Mouse (Mus musculus) cerebellum, adult 9-10 months (tissue): ENCODE measurements around the gene Prss35.

Experiments
- DNase-seq: peaks from one replicate; pipeline ENCODE4 v3.0.0; 2022

Gene Prss35

DNA sequence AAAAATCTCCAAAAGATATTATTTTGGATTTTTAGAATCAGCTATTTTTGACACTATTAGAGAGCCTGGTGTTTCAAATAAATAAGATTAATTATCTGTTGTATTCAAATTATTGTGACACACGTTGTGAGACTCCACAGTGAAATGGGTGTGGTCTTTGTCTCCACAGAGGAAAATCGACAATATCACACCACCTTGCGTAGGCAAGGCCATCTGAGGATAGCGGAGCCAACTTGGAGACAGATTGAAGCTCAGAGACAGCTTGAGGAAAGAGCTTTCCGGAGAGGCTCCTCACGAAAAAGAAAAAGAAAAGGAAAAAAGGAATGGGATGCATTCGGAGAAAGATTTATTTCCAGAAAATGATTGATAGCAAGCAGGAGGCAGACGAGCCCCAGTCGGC is 8.7 kb upstream of the Prss35 start:
- DNase-seq = no peak

DNA sequence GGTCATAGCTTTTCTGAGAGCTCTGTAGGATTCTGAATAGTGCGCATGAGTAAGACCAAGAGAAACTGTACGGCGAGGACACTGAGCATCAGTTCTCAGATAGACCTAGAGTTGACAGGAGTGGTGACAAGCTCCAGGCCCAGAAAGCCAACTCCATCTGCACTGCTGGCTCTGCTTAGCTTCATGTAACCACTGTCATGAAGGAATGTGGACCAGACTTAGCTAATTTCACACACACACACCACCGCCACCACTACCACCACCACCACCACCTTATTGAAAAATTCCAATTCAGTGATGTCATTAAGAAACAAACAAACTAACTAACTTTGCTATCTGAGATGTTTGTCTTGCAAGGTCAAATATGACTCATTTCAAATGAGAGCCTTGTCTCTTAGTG is 6.5 kb upstream of the Prss35 start:
- DNase-seq = no peak

DNA sequence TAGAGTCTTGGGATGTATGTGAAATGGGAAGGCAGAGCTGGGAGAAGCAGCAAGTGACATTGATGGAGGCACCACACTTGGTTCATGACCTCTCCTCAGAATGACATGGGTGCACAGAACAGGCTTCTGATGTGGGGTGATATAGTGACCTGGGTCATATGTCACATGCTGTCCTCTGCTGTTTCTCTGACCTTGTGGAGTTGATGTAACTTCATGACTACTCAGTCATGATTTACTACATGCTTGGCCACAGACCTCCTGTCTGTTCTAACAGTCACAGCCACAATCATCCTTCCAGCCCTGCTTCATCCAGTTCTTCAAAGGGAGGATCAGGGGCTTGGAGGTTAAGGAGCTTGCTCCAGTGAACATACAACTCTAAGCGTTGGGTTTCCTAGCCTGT is 5.4 kb upstream of the Prss35 start:
- DNase-seq = no peak

DNA sequence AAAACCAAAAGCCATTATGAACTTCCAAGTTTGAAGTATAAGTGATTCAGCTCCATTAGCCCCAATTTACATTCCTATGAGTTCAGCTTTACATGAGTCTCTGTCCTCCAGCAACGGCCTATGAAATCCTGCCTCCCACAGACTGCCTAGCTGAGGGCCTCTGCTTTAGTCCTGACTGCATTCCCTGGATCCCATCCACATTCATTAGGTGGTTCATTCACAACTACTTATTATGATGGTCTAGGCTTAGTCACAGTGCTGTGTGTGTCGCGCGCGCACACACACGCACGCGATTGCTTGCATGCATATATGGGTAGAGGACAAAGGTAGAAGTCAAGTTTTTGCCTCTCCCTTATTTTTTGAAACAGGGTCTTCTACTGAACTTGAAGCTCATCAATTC is 4.6 kb upstream of the Prss35 start:
- DNase-seq = no peak

DNA sequence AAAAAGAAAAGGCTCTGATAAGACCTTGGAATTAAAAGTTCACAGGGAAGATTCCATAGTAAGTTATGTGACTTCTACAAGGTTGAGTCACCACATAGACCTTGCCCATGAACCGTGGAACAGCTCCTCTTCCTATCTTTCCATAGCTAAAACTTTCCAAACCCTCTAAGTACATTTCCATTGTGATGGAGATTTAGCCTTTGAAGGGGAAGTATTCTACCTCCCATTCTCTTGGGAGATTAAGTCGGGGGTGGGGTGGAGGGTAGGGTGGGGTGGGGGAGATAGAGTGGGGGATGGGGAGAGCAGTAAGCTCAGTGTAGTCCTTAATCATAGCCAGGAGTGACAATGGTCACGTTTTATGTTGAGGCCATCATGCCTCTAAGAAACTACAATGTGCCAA is 3.5 kb upstream of the Prss35 start:
- no peak for DNase-seq

DNA sequence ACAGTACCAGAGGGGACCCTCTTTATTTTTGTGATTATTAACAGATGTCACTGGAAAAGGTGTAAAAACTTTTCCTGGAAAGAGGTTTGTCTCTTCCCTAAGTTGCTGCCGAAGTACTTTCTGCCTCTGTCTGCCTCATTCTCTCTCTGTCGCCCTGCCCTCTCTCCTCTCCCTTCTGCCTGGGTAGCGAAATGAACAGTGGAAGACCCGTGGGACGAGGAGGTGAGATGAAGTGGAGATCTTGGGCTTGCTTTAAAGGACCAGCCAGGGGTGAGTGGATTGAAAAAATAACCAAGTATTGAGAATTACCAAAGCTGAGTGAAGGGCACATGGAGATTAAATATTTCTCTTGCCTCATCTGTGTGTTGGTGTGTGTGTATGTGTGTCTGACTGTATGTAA is 592 bp downstream of the Prss35 start:
- DNase-seq = no peak

DNA sequence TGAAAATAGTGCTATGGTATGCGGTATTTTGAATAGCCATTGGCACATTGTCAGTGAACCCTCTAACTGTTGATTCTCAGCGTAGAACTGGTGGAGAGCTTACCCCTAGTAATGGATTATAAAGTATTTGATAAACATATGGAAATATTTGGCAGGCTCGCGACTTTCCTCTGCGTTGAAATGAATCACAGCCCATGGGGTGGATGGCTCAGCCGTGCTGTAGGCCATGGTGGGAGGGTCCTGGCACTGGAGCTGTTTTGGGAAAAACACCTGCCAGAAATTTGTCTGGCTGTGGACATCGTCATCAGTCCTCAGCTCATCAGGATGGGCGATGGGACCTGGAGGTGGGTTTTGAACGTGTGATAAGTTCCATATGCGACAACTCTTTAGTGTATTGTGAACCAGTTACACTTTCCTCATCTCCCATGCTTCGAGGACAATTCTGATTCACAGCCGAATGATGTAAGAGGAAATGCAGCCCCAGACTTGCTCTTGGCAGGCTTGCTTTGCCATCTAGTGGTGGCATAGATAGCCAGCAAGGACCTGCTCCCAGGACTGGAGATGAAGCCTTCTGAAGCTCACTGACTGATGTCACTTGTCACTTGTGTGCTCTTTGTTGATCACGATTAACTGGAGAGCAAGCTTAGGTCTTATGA is 2.6 kb downstream of the Prss35 start:
- peak; percentile 65 for DNase-seq

DNA sequence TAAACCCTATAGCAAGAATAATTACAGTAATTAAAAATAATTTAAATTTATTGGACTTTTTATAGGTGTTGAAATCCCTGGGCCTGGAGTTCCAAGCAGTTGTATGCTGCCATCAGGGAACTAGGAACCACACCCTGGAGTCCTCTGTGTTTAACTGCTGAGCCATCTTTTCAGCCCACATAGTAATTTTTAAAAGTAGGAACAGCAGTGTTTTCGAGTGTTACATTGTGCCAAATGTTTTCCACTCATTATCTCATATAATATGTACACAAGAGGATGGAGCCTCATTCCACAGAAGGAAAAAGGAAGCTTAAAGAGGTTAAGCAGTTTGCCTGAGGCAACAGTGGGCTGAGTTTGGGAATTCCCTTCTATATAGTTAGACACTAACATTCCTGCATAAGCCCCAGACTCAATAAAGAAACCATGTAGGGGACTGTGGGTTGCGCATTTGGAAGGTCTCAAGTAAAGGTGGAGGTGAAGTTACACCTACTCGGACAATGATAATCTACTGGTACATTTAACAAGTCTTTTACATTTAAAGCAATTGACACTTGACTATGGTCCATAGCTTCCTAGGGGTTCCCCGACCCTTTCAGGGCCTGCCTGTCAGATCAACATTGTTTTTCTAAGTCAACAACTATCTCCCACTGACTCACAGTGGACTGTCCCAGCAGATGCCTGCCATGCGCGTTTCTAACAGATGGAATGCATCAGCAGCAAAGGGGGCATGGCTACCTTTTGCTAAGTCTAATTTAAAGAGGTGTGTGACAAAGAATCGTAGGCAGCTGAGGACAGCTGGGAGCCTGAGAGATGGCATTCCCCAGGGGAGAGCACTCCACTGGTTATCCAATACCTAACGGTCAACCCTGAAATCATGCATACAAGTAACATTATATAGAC is 19.3 kb downstream of the Prss35 start:
- DNase-seq = no peak

DNA sequence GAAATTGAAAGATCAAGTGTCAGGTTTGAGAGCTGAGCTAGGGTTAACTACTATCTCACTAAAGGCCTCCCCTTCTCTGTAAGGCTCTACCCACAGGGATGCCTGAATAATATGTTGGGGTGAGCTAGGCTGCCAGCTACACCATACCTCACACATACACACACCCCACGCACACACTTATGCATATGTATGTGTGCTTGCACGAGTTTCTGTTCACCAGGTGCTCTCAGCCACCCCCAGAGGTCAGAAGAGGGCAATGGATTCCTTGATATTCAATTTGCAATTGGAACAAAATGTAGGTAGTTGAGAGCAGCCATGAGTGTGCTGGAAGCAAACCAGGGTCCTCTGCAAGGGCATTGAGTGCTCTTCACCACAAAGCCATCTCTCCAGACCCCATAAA is 20.6 kb downstream of the Prss35 start:
- no peak for DNase-seq

DNA sequence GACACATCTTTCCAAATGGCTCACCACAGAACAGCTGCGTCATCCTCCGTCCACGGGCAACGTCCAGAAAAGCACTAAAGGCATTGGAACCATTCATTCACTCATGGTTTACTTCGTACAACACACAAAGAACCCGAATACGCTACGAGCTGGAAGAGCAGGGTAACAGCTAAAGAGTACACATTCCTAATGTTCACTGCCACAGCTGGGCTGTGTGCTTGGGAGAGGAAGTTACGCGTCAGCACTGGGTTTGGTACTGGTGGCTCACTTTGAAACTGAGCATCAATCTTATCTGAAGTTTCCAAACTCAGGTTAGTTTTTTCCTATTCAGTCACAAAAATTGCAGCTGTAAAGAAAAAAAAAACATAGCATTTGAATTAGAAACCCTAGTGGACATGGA is 23.5 kb downstream of the Prss35 start:
- DNase-seq = no peak

DNA sequence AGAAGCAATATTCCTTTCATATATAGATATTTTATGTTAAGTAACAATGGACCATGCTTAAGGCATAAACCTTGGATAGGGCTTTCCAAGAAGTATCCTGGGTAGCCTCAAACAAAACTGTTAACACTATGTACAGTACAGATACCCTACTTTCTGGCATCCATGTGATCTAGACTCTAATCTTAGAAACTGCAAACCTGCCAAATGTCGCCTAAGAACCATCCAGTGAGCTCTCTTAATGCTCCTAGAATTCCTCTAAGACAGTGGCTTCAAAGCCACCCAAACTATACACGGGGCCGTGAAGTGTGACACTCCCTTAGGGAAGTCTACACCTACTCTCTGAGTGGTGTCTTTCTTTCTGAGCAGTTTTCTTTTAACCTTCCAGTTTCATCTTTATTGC is 29.4 kb downstream of the Prss35 start:
- no peak for DNase-seq

DNA sequence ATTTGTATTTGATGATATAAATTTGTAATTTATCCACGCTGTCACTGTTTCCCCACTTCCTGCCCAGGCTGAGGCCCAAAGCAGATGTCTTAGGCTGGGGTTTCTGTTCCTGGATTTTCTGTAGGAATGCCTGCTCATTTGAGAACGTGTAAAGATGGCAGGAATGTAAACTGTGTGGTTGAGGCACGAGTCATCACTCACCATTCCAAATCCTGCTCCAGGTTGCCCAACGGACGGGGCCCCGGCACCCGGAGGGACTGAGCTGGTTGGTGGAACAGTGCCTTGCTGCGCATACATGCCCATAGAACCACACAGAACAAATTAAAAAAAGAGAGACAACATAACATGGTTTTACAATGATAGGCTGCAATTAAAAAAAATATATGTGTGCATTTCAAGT is 30.5 kb downstream of the Prss35 start:
- DNase-seq = no peak

DNA sequence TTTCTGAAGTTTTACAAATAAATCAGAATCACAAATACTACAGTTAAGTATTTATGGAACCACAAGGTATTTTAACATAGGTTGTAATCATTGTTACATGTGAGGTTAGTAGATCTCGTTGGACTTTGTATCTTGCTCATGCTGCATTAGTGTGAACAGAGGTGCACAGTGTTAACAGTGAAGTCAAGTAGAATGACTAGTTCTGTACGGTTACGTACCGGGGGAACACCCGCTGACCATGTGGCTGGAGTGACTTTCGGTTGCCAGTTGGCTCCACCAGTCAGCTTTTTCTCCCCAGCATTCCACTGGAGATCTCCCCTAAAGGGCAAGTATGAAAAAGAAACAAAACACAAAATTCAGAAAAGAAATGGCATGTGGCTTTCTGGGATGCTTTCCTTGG is 31.9 kb downstream of the Prss35 start:
- DNase-seq = no peak

DNA sequence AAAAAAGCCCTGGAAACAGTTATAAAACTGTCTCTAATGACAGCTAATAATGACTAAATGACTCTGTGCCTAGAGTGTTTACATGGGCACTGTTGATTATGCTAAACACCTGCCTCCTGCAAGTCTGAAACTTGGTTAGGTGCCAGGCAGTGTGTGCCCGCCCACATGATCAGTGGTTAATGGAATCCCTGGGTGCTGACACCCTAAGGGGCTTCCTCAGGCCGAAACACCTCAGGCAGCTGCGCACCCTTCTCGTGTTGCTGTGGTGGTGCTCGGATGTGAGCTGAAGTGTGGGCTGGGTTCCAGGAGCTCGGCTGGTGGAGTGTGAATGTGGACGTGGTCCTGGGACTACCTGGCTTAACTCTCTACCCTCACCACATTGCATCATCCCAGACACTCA is 33.9 kb downstream of the Prss35 start:
- DNase-seq = no peak

DNA sequence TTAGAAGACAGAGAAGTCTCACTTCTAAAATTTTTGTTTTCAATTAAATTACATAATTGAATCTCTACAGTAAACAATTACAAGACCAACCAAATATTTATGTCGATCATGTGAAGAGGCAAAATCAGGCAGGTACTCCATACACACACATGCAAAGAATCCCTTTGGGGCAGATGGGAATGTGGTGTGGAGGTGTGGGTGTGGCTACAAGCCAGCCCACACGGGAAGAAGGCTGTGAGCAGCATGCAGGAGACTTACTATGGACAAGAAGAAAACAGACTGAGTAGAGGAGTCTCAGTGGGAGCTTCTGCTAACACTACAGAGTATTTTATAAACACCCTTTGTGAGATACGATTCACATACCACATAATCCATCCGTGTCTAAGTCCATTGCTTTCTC is 34.8 kb downstream of the Prss35 start:
- DNase-seq = no peak

DNA sequence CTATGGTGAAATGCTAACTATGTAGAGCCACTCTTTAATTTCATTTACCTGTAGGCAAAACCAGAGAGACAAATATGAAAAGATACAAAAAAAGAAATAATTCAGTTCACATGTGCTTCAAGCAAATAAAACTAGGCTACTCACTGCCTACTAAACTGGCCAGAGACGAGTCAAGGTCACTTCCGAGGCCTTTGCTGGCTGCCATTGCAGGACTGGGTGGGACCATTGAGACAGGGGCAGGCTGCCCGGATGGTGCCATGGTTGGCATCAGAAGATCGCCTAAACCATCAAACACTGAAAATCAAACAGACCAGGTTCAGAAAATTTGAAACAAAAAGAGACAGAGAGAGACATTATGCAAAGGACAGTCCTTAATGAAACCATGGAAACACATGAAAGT is 38.0 kb downstream of the Prss35 start:
- DNase-seq = no peak

DNA sequence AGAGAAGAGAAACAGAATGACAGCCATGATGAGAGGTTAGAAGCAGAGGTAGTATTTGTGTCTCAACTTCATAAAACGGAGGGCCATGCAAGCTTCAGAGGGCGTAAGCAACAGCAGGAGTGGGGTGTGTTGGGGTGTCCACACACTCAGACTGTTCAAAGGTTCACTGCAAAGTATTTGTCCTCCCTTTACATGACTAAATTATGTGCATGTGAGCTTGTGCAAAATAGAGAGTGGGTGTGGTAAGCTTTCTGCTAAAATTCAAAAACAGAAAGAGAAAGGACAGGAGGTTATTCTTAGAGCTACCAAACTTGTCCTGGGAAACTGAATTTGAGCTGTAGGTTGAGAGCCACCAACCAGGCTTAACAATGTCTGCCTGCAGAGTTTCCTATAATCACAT is 39.4 kb downstream of the Prss35 start:
- DNase-seq = no peak

DNA sequence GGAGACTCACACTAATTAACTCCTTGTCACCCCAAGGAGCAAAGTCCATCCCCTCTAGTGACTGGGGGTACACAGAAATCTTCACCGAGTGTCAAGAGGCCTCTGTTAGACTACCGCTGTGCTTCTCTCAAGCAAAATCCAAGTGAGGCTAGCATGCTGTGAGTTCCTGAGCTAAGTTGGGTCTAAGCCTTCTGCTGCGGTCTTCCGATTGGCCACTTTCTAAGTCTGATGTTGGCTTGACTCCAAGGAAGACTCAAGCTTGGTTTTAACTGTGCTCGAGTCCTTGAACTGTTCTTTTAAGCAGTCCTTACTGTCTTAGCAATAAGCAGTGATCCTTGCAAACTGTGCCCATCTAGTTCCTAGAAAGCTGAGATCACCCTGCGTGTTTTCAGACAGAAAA is 45.7 kb downstream of the Prss35 start:
- DNase-seq = no peak

DNA sequence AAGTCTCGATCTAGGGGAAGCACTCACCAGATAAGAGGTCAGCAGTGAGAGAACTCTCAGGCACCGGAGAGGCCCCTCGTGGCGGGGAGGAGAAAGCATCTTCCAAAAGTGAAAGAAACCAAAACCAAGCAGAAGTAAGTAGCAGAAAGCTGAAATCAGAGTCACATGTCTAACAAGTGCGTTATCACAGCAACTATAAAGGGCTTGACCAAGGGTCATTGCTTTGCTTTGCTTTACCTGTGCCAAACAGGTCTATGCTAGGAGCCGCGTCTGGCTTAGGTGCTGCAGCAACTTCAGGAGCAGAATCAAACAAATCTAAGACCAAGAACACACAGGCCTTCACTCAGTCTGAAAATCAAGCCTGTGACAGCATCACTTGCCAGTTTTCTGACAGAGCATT is 48.5 kb downstream of the Prss35 start:
- no peak for DNase-seq

DNA sequence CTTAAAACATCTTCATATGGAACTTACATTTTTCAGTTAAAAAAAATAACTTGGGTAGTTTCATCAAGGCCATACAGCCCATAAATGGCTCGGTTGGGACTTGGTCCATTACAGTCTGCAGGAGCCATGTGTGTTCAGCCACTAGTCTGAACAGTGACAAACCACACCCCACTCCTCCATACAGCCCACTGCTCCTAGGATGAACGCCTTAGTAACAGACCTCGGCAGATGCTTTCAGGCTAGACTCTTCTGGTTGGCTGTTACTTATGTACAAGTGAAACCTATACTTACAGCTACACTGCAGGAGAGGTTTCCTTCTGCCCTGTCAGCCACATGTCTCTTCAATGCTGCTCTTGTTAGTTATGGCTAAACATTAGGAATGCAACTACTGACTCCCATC is 51.8 kb downstream of the Prss35 start:
- no peak for DNase-seq

DNA sequence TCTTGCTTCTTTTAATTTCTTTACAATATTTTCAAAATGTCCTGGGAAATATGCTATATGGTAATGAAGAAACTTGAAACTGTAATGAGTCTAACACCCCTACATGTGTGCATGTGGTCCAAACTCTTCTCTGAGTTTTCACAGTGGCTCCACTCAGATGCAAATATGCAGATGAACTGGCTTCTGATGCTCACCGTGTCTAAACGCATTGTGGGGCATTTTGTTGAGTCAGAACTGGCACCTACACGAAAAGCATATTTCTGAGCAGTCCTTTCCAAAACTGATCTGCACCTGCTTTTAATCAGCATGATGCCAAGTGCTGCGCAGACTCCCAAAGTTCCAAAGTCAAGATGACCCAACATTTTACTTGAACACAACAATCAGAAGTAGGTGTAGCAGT is 54.1 kb downstream of the Prss35 start:
- DNase-seq = no peak

DNA sequence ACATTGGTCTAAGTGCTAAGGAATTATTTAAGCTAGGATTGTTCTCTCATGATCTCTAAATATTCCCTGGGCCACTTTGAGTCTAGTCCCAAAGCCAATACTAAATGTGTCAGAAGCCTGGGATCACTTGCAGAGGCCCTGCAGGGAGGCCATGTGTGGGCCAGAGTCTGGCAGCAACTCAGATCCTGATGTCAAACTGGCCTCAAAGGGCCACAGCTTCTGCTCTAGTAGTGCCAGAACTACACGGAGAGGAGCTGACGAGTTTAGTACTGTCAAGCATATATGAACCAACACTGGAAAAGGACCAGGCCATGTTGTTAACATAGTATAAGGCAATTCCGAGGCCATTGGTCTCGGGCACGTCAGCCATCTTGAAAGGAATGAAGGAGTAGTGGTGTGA is 54.7 kb downstream of the Prss35 start:
- DNase-seq = peak; percentile 68

DNA sequence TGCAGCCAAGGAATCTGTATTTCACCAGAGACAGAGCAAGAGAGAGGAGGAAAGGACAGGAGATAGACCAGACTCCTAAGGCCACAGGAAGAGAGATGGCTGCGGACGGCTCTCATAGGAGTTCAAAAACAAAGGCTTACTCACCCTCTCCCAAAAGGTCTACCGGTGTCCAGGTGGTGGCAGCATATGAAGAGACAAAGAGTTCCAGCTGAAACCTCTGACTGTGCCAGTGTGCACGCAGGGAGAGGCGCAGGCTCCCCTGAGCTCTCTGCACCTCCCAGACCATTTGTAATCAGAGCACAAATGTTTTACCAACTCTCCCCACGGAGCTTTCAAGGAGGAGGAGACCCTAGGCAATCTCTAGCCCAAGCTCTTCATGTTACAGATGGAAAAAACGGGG is 55.2 kb downstream of the Prss35 start:
- DNase-seq = peak; percentile 50

DNA sequence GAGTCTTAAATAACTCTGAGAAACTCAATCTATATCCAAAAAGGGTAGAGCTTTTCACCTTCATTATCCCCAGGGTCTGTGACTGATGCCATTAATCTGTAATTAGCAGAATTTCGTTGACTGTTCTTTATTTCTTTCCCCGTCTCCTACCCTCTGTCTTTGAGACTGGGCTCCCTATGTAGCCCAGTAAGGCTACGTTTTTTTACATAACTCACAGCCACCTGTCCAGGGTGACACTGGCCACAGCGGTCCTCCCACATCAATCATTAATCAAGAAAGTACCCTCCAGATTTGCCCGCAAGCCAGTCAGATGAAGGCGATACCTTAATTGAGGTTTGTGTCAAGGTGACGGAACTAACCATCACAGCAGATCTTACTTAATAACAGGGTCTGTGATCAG is 55.6 kb downstream of the Prss35 start:
- DNase-seq = no peak
